Mouse (Mus musculus) layer of hippocampus, adult 9-10 months (tissue): ENCODE measurements at regions not wholly inside any gene's neighbourhood (a gene's known extent, or its start where the extent isn't known, plus 50 kb on each side); places are given as distances from the start of the nearest gene placed in this dataset.

ENCODE experiments used
- DNase-seq: peaks from one replicate; pipeline ENCODE4 v3.0.0; 2022; ENCODE audit warnings: low spot score

DNA sequence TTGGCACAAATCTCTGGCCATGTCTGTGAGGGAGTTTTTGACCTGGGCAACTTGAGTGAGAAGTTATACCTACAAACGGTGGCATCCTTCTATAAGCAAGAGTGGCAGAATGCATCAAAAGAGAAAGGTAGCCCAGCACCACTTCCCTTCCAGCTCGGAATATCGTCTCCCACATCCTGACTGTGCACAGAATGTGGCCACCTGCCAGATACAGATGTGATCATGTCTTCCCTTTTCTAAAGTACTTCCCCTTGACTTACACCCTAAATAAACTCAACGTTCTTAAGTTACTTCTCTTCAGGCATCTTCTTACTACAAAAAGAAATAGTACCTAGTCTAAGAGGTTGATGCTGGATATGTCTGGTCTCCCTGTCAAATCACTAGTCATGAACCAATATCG, 175.2 kb upstream of the 2610001J05Rik start:
- DNase-seq = no peak

DNA sequence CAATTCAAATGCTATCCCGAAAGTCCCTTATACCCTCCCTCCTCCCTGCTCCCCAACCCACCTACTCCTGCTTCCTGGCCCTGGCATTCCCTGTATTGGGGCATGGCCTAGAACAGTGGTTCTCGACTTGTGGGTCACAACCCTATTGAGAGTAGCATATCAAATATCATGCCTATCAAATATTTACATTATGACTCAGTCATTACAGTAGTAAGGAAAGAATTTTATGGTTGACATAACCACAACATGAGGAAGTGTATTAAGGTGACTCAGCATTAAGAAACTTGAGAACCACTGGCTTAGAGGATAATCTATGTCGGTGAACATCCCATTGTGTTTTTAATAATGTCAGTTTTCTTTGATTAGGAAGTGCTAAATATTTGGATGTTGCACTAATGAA, 173.3 kb upstream of the 2610001J05Rik start:
- DNase-seq = no peak

DNA sequence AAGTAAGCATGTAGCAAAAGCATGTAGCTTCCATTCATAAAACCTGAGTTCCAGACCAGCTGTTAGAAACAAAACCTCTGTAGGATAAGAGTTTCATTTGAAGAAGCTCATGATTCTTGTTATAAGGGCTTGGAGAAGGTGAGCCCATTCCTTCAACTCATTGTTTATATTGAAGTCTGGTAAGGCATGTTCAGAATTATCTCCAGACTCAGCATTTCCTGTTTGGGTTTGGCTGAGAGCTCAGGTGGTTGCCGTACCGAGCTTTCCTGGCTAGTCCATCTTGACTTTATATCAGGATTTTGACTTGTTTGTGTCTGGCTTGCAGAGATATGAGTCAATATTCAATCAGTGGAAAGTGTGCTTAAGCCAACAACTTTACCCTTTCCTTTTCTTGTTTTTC, 154.6 kb upstream of the 2610001J05Rik start:
- DNase-seq = no peak

DNA sequence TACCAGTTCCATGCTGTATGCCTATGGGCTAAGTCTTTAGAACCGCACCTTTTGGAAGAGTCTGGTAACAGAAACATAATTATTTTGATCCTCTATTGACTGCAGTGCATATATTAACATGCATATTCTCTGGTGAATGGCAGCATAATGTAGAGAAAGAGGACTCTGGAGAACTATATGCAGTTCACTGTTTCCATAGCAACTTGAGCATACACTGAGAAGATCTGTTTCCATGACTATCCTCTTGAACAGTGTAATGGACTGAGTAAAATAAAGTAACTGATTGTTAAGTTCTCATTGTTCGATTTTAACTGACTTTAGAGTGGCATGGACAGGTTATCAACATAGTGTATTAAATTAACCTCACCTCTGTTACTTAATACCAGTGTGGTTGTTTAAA, 147.6 kb upstream of the 2610001J05Rik start:
- no peak for DNase-seq

DNA sequence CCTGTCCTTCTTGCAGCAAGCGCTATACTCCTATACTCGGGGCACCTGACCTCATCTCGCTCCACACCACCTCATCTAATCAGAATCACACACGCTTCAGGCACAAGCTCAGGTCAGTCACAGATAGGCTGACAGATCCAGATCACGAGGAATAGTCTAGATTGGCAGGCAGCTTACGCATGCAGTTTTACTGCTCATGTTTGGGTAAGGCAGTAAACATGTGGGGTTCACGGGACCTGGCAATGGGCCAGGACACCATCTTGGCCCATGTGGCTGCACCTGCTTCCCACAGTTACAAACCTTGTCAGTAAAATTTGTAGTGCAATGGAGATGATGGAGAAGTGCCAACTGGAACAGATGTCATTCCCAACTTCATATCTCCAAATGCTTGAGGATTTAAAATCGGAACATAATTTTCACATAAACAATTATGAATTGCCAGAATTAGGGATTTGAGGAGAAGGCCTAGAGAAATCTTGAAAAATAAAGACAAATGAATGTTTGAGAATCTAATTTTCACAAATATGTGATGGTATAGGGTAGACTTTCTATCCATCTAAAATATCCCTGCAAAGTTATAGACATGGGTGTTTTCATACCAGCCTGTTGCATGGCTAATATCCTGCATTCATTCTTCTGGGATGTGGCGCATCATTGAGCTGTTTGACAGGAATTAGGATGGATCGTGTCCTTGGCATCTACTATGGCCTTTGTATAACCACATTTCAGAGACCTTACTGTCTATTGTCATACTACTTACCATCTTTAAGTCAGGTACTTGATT, 111.5 kb upstream of the 2610001J05Rik start:
- peak; percentile 30 for DNase-seq

DNA sequence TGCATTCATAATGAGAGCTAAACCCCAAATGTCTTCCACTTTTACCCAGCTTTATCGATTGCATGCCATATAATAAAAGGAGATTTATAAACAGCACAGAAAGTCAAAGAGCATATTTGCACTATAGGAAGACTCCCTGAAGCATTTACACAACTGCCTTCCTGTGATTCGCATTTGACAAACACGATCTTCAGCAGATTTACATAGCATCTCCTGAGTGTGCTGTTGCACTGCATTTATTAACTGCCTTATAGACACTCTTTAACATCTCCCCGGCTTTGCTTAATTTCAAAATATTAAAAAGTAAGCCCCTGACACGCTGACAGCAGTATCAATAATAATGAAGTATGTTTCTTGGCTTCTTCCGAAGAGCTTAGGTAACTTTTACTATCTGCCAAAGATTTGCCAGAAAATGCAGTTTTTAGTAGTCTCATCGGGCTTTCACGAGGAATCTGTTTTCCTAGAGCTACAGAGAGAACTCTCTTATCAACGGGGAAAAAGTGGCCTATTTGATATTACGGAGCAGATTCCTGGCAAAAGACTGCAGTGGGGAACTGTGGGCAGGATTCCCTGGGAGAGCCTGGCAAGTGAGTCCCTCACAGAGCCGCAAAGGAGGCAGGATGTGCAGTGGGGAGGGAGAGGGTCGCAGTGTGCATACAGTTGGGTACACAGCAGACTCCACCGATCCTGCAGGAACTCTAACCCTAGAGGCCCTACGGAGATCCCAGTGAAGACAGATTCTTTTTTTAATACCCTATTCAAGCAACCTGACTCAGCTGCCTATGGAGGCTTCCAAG, 103.6 kb upstream of the 2610001J05Rik start:
- DNase-seq = no peak

DNA sequence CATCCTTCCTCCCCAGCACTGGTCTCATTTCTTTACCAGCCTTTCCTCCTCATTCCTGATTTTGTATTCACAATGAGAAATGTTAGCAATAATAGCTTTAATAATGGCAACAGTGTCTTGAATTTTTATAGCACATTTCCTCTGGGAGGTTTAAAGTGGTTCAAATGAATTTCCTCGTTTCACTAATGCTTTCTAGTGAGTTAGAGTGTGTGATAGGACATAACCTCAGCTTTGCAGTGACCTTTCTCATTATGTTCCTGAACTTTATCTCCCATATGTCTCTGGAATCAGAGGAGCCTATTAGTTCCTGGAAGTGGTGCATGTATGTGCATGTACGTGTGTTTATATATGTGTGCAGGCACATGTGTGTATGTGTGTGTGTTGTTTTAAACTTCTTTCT, 93.2 kb upstream of the 2610001J05Rik start:
- no peak for DNase-seq

DNA sequence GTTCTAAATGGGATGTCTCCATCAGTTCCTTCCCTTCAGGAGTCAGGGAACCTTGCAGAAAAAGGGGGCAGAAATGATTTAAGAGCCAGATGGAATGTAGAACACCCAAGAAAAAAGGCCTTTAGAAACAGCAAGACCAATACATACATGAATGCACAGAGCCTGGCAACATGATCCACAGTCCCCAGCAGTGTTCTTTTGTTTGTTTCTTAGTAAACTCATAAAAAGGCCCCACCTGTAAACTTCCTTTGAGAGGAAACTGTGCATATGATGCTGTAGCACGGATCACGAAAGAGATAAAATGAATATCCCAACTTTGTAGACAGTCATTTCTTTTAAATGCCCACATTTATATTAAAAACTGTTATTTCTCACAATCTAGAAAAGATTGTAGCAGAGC, 92.7 kb upstream of the 2610001J05Rik start:
- no peak for DNase-seq

DNA sequence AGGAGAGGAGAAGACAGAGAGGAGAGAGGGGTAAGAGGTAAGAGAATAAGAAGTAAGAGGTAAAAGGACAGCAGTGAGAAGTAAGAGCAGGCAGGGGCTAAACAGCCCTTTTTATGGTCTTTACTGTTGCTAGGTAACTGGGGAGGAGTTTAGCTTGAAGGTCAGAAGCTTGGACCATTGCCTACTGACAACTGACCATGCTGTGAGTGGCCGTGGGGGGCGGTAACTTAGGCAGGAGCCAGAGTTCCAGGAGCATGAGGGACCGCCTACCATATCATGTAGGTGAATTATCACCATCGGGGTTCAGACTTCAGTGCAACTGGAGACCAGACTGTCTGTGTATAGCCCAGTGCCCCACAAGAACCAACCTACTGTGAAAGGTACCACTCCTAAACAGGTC, 78.3 kb upstream of the 2610001J05Rik start:
- DNase-seq = no peak

DNA sequence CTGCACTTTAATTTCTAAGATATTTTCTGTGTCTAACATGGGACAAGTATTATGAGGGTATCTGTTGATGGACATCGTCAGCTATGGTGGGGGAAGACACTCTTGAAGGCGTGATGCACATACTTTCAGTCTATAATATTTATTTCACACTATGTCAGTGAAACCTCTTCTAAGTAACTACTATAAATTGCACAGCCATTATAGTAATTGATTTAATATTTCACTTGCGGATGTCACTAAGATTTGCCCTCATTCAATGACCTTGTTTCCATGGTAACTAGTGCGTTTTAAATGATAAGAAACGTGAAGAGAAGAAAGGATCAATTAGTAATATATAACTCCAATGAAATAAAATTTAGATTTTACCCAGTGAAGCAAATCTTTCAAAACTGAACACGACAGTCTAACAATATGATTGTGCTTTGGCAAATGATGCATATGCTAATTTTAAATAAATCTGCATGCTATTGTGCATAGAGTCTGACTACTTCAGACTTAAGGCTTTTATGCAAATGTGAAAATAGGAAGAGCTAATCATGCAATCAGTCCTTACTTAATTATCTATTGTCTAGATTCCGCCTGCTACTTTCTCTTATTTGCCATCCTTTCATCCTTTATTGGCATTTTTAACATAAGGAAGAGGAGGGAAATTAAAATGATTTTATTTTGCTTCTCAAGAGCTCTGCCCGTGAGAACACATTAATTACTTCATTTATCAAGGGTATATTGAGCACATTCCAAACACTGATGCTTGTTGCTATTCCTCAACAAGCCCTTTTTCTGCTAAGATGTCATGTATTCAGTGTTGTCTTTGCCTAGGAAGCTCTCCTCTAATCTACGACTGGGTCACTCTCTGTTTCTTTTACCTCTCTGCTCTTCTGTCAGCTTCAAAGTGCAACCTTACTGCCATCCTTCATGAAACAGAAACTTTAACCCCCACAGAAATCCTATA, 49.8 kb upstream of the 2610001J05Rik start:
- DNase-seq = no peak
